Mouse (Mus musculus): ENCODE data around the gene Adam19.

GRCm38 (mm10) chr11:46054911-46055895, 589 bp upstream of the Adam19 start:
- TF ChIP-seq POLR2A (IDR thresholded peaks at IDR 0.05; ENCODE audit: control insufficient read depth, low read depth, low read length) (no peak), CTCF (IDR thresholded peaks at IDR 0.05; ENCODE audit: control insufficient read depth, insufficient read depth, insufficient replicate concordance, low read depth, low read length) (no peak)
